Mouse (Mus musculus) midbrain, embryonic 14.5 days (tissue): ENCODE results near the gene Mageb18. TPM values are rescaled to one million over a fixed set of nuclear protein-coding genes. Genes with fewer than 3 reads are reported as not detected.
A peak's percentile ranks its signal among the peaks of the same experiment; 100 is the strongest.

Experiments used
- ATAC-seq: fragments of 200-750 bp; cut with Nextera tagmentation; 2 replicates; pipeline ENCODE4 v1.8.0; 2017; ENCODE audit warnings: moderate number of reproducible peaks, moderate library complexity; ENCODE audit not compliant: low FRiP score, low TSS enrichment
- DNase-seq: peaks from one replicate; pipeline ENCODE4 v3.0.0-alpha.2; 2015
- H3K27ac ChIP-seq: fragments of 300-500 bp; sonication (generic); replicated peaks from 2 replicates; pipeline ENCODE4 v1.5.1; 2014; ENCODE audit warnings: mild to moderate bottlenecking, low read depth, low read length, moderate library complexity
- H3K27me3 ChIP-seq: fragments of 300-500 bp; sonication (generic); 2 replicates; pipeline ENCODE4 v1.6.1; 2014; ENCODE audit warnings: low read length, control low read depth, mixed read lengths; ENCODE audit not compliant: control insufficient read depth, insufficient read depth
- H3K36me3 ChIP-seq: fragments of 300-500 bp; sonication (generic); 2 replicates; pipeline ENCODE4 v1.6.1; 2014; ENCODE audit warnings: low read length, control low read depth; ENCODE audit not compliant: control insufficient read depth, insufficient read depth
- H3K4me1 ChIP-seq: fragments of 300-500 bp; sonication (generic); 2 replicates; pipeline ENCODE4 v1.6.1; 2014; ENCODE audit warnings: mild to moderate bottlenecking, antibody characterized with exemption, low read length, control low read depth; ENCODE audit not compliant: control insufficient read depth, insufficient read depth
- H3K4me2 ChIP-seq: fragments of 300-500 bp; sonication (generic); 2 replicates; pipeline ENCODE4 v1.6.1; 2014; ENCODE audit warnings: mild to moderate bottlenecking, low read length, moderate library complexity
- H3K4me3 ChIP-seq: fragments of 300-500 bp; sonication (generic); replicated peaks from 2 replicates; pipeline ENCODE4 v1.5.1; 2014; ENCODE audit warnings: low read depth, low read length
- H3K9ac ChIP-seq: fragments of 300-500 bp; sonication (generic); replicated peaks from 2 replicates; pipeline ENCODE4 v1.6.1; 2014; ENCODE audit warnings: mild to moderate bottlenecking, low read length, moderate library complexity
- H3K9me3 ChIP-seq: fragments of 300-500 bp; sonication (generic); 2 replicates; pipeline ENCODE4 v1.6.1; 2016; ENCODE audit warnings: low read length, control low read depth, mixed read lengths; ENCODE audit not compliant: control insufficient read depth
- WGBS: fragments of 180-500 bp; shearing (Covaris S2); extraction: QIAGEN DNeasy Blood & Tissue Kit; methylation state at CpG from one replicate; pipeline ENCODE4 v1.1.7; 2014; 5-methylcytosine and 5-hydroxymethylcytosine counted together
- polyA plus RNA-seq: library from polyadenylated mRNA; unstranded; fragments of >200 nt; fragmentation: Nextera tagmentation; extraction: Ambion mirVana; gene quantifications from 2 replicates; pipeline ENCODE4 v1.2.1, GENCODE M21; 2014

Mageb18 gene
- polyA plus RNA-seq, 1 experiment from 2014 or later, result not detected

DNA sequence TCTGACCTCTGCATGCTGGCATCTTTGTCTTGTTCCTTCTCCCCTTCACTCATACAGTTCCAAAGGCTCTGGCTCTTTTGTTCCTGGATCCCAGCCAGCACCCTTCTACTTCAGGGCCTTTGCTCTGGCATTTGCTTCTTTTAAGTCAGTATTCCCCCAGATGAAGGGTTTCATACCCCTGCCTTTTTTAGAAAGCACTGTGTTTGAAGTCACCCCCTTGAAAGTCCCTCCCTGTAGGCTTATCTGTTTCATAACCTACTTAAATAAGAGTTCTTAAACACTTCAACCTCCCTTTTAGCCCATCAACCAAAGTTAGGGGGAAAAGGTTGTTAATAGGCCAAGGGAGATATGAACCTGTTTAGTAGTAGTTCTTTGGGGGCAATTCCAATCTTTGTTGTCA, 212.0 kb downstream of the Mageb18 start:
- DNase-seq, result no peak
- no peak overlapping the region for H3K9ac ChIP-seq
- no peak overlapping the region for H3K27ac ChIP-seq
- no peaks in the 10 kb centered on the region for H3K9me3 ChIP-seq
- no peaks in the 10 kb centered on the region for H3K27me3 ChIP-seq
- no peaks in the 10 kb centered on the region for H3K36me3 ChIP-seq
- H3K4me2 ChIP-seq, result no peak overlapping the region
- H3K4me1 ChIP-seq, result no peaks in the 10 kb centered on the region
- no peak overlapping the region for H3K4me3 ChIP-seq
- ATAC-seq, result no peak

DNA sequence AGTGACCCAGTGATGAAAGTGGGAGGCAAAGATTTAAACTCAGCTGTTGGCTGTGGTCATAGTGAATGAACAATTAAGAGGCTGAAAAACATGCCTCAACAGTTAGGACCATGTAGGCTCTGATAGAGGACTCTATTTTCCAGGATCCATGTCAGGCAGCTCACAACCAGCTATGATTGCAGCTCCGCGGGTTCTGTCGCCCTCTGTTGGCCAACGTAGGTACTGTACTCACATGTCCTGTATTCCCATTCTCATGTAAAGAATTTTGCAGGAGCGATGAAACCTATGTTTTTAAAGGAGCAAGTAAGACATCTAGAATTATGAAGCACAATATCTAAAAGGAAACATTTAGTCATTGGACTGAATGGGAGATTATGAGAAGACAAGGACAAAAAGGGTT, 256.4 kb downstream of the Mageb18 start:
- peak; percentile 36 for DNase-seq
- WGBS, result 17% methylated on average over 5 of the region's 5 CpGs
- H3K4me2 ChIP-seq, result no peak overlapping the region
- no peaks in the 10 kb centered on the region for H3K9me3 ChIP-seq
- H3K9ac ChIP-seq, result no peak overlapping the region
- H3K4me3 ChIP-seq, result no peak overlapping the region
- H3K27ac ChIP-seq, result no peak overlapping the region
- no peaks in the 10 kb centered on the region for H3K36me3 ChIP-seq
- H3K4me1 ChIP-seq, result no peaks in the 10 kb centered on the region
- no peak for ATAC-seq
- H3K27me3 ChIP-seq, result no peaks in the 10 kb centered on the region

DNA sequence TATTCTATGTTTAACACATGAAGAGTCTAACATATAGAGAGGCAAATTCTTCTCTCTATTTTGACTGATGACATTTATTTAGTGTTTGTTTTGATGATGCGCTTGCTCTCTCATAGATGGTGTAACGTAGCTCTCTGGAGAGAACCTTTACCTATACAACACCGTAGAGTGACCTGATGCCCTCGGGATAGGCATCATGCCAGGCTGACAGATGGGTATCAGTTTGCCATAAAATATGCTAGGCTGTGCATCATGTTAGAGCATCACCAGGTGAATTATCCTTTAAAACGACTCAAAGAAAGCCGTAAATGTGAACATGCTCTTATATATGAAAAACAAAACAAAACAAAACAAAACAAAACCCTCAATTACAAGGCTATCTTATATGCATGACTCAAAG, 258.5 kb downstream of the Mageb18 start:
- Histone ChIP-seq H3K4me3 (no peak overlapping the region), H3K9ac (no peak overlapping the region), H3K27ac (no peak overlapping the region), H3K9me3 (no peaks in the 10 kb centered on the region), H3K27me3 (no peaks in the 10 kb centered on the region), H3K4me1 (no peaks in the 10 kb centered on the region), H3K4me2 (no peak overlapping the region), H3K36me3 (no peaks in the 10 kb centered on the region)
- ATAC-seq (no peak), DNase-seq (no peak)
- WGBS, result 85% methylated on average over 6 of the region's 6 CpGs

DNA sequence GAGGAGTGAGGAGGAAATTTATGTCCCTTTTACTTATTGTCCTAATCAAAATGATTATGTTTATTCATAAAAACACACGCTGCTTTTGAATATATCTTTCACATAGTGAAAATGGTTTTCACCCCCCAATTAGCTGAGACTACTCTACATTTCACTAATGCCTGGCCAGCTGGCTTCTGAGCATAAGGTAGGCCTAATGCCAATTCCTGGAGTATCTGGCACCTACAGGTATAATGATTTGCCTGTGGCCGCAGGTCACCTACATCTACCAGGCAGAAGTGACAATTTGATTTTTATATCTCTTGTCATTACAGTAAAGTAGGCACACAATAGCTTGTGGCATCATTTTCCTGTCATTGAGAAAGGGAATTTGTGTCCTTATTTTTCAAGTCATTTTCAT, 259.8 kb downstream of the Mageb18 start:
- no peaks in the 10 kb centered on the region for H3K9me3 ChIP-seq
- no peak overlapping the region for H3K9ac ChIP-seq
- H3K4me3 ChIP-seq, result no peak overlapping the region
- DNase-seq (no peak), ATAC-seq (no peak)
- H3K4me2 ChIP-seq, result no peak overlapping the region
- H3K4me1 ChIP-seq, result no peaks in the 10 kb centered on the region
- H3K36me3 ChIP-seq, result no peaks in the 10 kb centered on the region
- no peaks in the 10 kb centered on the region for H3K27me3 ChIP-seq
- H3K27ac ChIP-seq, result no peak overlapping the region
- WGBS, result 91% methylated on average over 2 of the region's 2 CpGs

DNA sequence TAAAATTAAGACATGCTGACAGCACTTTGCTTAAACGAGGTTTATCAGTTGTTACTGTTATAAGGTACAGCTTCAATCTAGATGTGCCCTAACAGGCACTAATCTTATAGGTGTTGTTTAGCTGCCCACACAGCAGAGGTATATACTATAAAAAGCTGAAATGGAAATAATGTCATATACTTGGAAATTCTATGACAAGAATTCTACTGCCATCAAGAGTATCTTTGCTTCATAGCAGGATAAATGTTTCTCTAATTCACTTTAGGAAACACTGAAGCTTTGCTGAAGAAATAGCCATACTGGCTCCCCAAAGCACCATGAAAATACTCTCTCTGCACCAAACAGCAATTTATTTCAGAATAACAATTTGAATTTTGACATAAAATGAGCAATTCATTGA, 265.9 kb downstream of the Mageb18 start:
- Histone ChIP-seq H3K4me3 (no peak overlapping the region), H3K27me3 (no peaks in the 10 kb centered on the region), H3K4me2 (no peak overlapping the region), H3K36me3 (no peaks in the 10 kb centered on the region), H3K9me3 (no peaks in the 10 kb centered on the region), H3K4me1 (no peaks in the 10 kb centered on the region), H3K27ac (no peak overlapping the region), H3K9ac (no peak overlapping the region)
- ATAC-seq (no peak), DNase-seq (peak; percentile 35)
- WGBS, result 57% methylated on average over 1 of the region's 1 CpGs

DNA sequence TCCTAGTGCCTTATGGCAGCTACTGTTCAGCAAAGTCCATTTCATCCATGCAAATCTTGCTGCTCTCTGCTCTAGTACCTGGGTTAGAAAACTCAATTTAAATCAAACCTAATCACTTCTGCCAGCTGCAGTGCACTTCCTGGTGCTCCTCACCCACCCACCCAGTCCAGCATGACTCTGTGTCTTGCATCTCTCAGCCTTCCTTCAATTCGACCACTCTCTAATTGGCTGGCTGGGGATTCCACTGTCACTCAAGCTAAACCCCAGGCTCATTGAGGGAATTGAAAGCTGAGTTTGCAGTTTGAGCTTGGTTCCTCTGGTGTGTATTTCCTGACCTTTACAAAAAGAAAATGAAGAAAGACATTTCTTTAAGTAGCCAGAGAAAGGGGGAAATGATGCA, 275.8 kb downstream of the Mageb18 start:
- H3K4me3 ChIP-seq, result no peak overlapping the region
- H3K27me3 ChIP-seq, result no peaks in the 10 kb centered on the region
- no peak overlapping the region for H3K27ac ChIP-seq
- H3K9me3 ChIP-seq, result no peaks in the 10 kb centered on the region
- H3K9ac ChIP-seq, result no peak overlapping the region
- peak; percentile 36 for DNase-seq
- WGBS, result 28% methylated on average over 1 of the region's 1 CpGs
- H3K4me1 ChIP-seq, result no peaks in the 10 kb centered on the region
- H3K36me3 ChIP-seq, result no peaks in the 10 kb centered on the region
- no peak overlapping the region for H3K4me2 ChIP-seq
- ATAC-seq, result no peak

DNA sequence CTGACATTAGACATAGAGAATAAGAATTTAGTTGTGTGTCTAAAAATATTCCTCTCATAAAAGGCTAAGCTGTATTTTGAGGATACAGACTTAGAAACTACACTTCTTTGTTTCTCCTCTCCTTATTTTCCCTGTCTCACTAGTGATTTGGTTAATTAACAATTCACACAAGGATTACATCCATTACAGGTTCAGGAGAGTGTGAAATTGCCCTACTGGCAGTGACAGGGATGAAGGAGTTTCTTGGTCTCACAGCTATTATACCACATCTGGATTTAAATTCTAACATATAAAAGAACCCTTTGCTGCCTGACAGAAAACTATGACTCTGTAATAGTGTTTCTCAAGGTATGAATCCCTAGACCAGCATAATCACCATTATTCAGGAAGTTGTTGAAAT, 318.8 kb downstream of the Mageb18 start:
- H3K9me3 ChIP-seq, result no peaks in the 10 kb centered on the region
- no peak overlapping the region for H3K27ac ChIP-seq
- no peaks in the 10 kb centered on the region for H3K27me3 ChIP-seq
- H3K36me3 ChIP-seq, result no peaks in the 10 kb centered on the region
- no peak overlapping the region for H3K9ac ChIP-seq
- H3K4me1 ChIP-seq, result no peaks in the 10 kb centered on the region
- no peak overlapping the region for H3K4me2 ChIP-seq
- no peak for ATAC-seq
- peak; percentile 2 for DNase-seq
- H3K4me3 ChIP-seq, result no peak overlapping the region

Other genes starting within 250 kb of the Mageb18 start
- not detected in 2 replicates for gene Gm5941, start 109.6 kb downstream of the Mageb18 start, polyA plus RNA-seq